7 mouse cellular contexts compared by ENCODE assay signal in the genomic region with DNA sequence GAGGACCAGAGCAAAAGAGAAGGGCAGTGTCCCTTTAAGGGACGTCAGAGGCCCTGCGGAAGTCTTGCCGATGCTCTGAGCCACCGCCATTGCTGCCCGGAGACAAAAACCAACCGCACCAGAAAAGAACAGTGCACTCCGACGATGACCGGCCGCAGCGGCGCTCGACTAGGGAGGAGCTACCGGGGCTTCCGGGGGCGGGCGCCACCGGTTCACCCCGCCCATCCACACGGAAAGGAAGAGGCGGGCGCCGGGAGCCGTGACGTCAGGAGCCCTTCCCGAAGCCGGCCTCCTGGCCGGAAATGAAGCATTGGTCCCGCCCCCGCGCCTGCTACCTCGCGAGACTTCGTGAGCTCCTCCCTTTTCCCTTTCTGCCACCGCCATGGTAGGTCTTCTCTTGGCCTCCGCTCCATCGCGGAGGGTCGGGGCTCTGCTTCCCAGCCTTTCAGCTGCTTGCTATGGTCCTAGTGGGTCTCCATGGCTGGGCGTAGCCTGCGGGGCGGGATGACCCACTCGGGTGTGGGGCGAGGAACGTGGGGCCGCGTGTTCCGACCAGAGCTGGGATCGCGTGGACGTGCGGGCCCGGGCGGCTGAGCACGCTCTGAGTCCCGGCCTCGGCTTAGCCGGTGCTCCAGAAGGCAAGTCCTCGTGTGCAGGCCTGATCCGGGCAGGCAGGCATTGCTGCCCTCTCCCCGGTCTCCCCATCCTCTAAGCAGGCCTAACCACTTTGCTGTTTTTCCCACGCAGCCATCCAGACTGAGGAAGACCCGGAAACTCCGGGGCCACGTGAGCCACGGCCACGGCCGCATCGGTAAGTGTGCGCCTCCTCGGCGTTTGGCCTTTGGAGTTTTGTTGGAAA. TPM values are rescaled to one million over a fixed set of nuclear protein-coding genes. Genes with fewer than 3 reads are reported as not detected.
DNase-seq lines count a peak whose midpoint lies in the region; ATAC-seq lines count a peak whose summit lies in the region.

A gene (plus strand): TSS at position 310 of the 859 bp plus-strand sequence.

- no peaks in the 10 kb centered on the region for H3K27me3 ChIP-seq in embryonic facial prominence, embryonic 11.5 days (ENCODE audit: control insufficient read depth, insufficient read depth, low read length)
- H3K27me3 ChIP-seq in limb, embryonic 10.5 days (ENCODE audit: low read depth, poor library complexity, severe bottlenecking) = no peaks in the 10 kb centered on the region
- no peaks in the 10 kb centered on the region for H3K27me3 ChIP-seq in midbrain, embryonic 13.5 days

- peaks cover 8% of the 10 kb centered on the region for H3K36me3 ChIP-seq in embryonic facial prominence, embryonic 11.5 days (replicated peaks; ENCODE audit: control insufficient read depth, insufficient read depth, low read depth, low read length)
- peaks cover 43% of the 10 kb centered on the region for H3K36me3 ChIP-seq in limb, embryonic 10.5 days
- peaks cover 36% of the 10 kb centered on the region for H3K36me3 ChIP-seq in midbrain, embryonic 13.5 days

- peak within 1 kb of the TSS; percentile 92 for H3K27ac ChIP-seq in embryonic facial prominence, embryonic 11.5 days (replicated peaks; ENCODE audit: low read depth, low read length)
- peak within 1 kb of the TSS; percentile 98 for H3K27ac ChIP-seq in limb, embryonic 10.5 days
- H3K27ac ChIP-seq in midbrain, embryonic 13.5 days = peak within 1 kb of the TSS; percentile 96

- H3K9me3 ChIP-seq in embryonic facial prominence, embryonic 11.5 days (replicated peaks; ENCODE audit: control insufficient read depth, low read length) = no peaks in the 10 kb centered on the region
- H3K9me3 ChIP-seq in limb, embryonic 10.5 days (replicated peaks) = no peaks in the 10 kb centered on the region
- H3K9me3 ChIP-seq in midbrain, embryonic 13.5 days = no peaks in the 10 kb centered on the region

- WGBS in embryonic facial prominence, embryonic 11.5 days = under 1% methylated on average over 72 of the region's 72 CpGs
- under 1% methylated on average over 72 of the region's 72 CpGs for WGBS in limb, embryonic 10.5 days
- WGBS in midbrain, embryonic 13.5 days = under 1% methylated on average over 72 of the region's 72 CpGs

- peak within 1 kb of the TSS; percentile 70 for H3K4me2 ChIP-seq in embryonic facial prominence, embryonic 11.5 days (ENCODE audit: low read depth, low read length)
- peak within 1 kb of the TSS; percentile 95 for H3K4me2 ChIP-seq in midbrain, embryonic 13.5 days (replicated peaks)

- ATAC-seq in embryonic facial prominence, embryonic 11.5 days (replicated peaks; ENCODE audit: insufficient number of reproducible peaks, low FRiP score, low TSS enrichment, low read depth) = peak; percentile 89
- peak; percentile 88 for ATAC-seq in granulocyte monocyte progenitor cell, adult 5-6 weeks (replicated peaks; ENCODE audit: poor library complexity, severe bottlenecking)
- peak; percentile 96 for ATAC-seq in midbrain, embryonic 13.5 days

- no peaks in the 10 kb centered on the region; the same call in 1 of the 2 replicates for H3K4me1 ChIP-seq in embryonic facial prominence, embryonic 11.5 days (ENCODE audit: control insufficient read depth, insufficient read depth, low read length)
- peaks cover 24% of the 10 kb centered on the region for H3K4me1 ChIP-seq in limb, embryonic 10.5 days
- H3K4me1 ChIP-seq in midbrain, embryonic 13.5 days (replicated peaks) = peaks cover 40% of the 10 kb centered on the region

- H3K4me3 ChIP-seq in embryonic facial prominence, embryonic 11.5 days (ENCODE audit: low read depth, low read length) = peak within 1 kb of the TSS; percentile 91
- H3K4me3 ChIP-seq in limb, embryonic 10.5 days = peak within 1 kb of the TSS; percentile 98
- H3K4me3 ChIP-seq in midbrain, embryonic 13.5 days (replicated peaks) = peak within 1 kb of the TSS; percentile 79

- peak; percentile 99 for DNase-seq in adrenal gland, postnatal 14 days
- peak; percentile 99 for DNase-seq in embryonic facial prominence, embryonic 11.5 days (ENCODE audit: low spot score)
- DNase-seq in kidney, adult 11 months = peak; percentile 97
- peak; percentile 99 for DNase-seq in limb, embryonic 10.5 days (ENCODE audit: low spot score)
- peak; percentile 99 for DNase-seq in spleen, adult 12 weeks (ENCODE audit: low spot score)

- peak within 1 kb of the TSS; percentile 96 for H3K9ac ChIP-seq in embryonic facial prominence, embryonic 11.5 days (replicated peaks; ENCODE audit: low read length)
- H3K9ac ChIP-seq in midbrain, embryonic 13.5 days (replicated peaks) = peak within 1 kb of the TSS; percentile 96

RNA-seq across cellular contexts. Expression of the gene that starts here (rescaled TPM):
- 244 and 276 TPM in 2 replicates for total RNA-seq in adrenal gland, postnatal 14 days (2021)
- 134 and 137 TPM in 2 replicates for polyA plus RNA-seq in embryonic facial prominence, embryonic 11.5 days (2014; fragmentation: Nextera tagmentation; extraction: Ambion mirVana)
- 686 and 801 TPM in 2 replicates for total RNA-seq in granulocyte monocyte progenitor cell, adult 5-6 weeks (2014; fragmentation: Nextera tagmentation)
- total RNA-seq in granulocyte monocyte progenitor cell, adult 5-6 weeks (2017) = 939 and 1,342 TPM in 2 replicates
- polyA plus RNA-seq in limb, embryonic 10.5 days (2016; fragmentation: Nextera tagmentation; extraction: Ambion mirVana) = 130 and 159 TPM in 2 replicates
- 85.2 TPM in 2 replicates for polyA plus RNA-seq in midbrain, embryonic 13.5 days (2015; fragmentation: Nextera tagmentation; extraction: Ambion mirVana)

Comparison
In these comparisons a context has a peak if more than half of its experiments do, and no peak if none do; other contexts are left out.
1. Peak in every context shown above with its lines: DNase-seq, ATAC-seq, H3K4me3 ChIP-seq and H3K27ac ChIP-seq.